Mouse (Mus musculus) heart, adult 9 months (tissue): Measurements from ENCODE around the gene Map1a.
A peak's percentile ranks its signal among the peaks of the same experiment; 100 is the strongest.

Experiments used
- DNase-seq, 2 experiments: peaks; one replicate each; pipeline ENCODE4 v3.0.0; 2022; ENCODE audit warnings: low spot score in 2 of 2

The Map1a gene

GRCm38 (mm10) chr2:121288901-121289729, at the start of gene Map1a:
Gene Map1a (plus strand): TSS chr2:121289600.
- DNase-seq, result peak; percentile 89 to 91

- no peak for DNase-seq
Observed at GRCm38 (mm10) chr2:121244099-121244498, 45.3 kb upstream of the Map1a start.

- no peak for DNase-seq
Observed at GRCm38 (mm10) chr2:121249758-121250157, 39.6 kb upstream of the Map1a start.

- no peak for DNase-seq
Observed at GRCm38 (mm10) chr2:121268446-121268845, 21.0 kb upstream of the Map1a start.

- DNase-seq, result peak in 1 of 2 experiments; percentile 10
Observed at GRCm38 (mm10) chr2:121270521-121271235, 18.7 kb upstream of the Map1a start.

GRCm38 (mm10) chr2:121271236-121271927, 18.0 kb upstream of the Map1a start, which contains the start of gene Trp53bp1:
Gene Trp53bp1 (minus strand): TSS chr2:121271407.
- peak; percentile 97 to 99 for DNase-seq

GRCm38 (mm10) chr2:121271928-121272516, 17.4 kb upstream of the Map1a start:
- no peak for DNase-seq

GRCm38 (mm10) chr2:121287850-121288249, 1.6 kb upstream of the Map1a start:
- no peak for DNase-seq

GRCm38 (mm10) chr2:121289730-121290540, 535 bp downstream of the Map1a start:
- no peak for DNase-seq

- DNase-seq, result no peak
Observed at GRCm38 (mm10) chr2:121292316-121293013, 3.1 kb downstream of the Map1a start.

GRCm38 (mm10) chr2:121294182-121294581, 4.8 kb downstream of the Map1a start:
- peak; percentile 76 to 78 for DNase-seq

GRCm38 (mm10) chr2:121294753-121295607, 5.6 kb downstream of the Map1a start:
- DNase-seq, result peak; percentile 40 to 52

- peak; percentile 27 to 30 for DNase-seq
Observed at GRCm38 (mm10) chr2:121295608-121296571, 6.5 kb downstream of the Map1a start.

- DNase-seq, result no peak
Observed at GRCm38 (mm10) chr2:121296754-121297231, 7.4 kb downstream of the Map1a start.

- no peak for DNase-seq
Observed at GRCm38 (mm10) chr2:121297701-121298100, 8.3 kb downstream of the Map1a start.

GRCm38 (mm10) chr2:121298131-121298530, 8.7 kb downstream of the Map1a start:
- DNase-seq, result no peak

GRCm38 (mm10) chr2:121299471-121299870, 10.1 kb downstream of the Map1a start:
- DNase-seq, result no peak

- DNase-seq, result no peak
Observed at GRCm38 (mm10) chr2:121300036-121300435, 10.6 kb downstream of the Map1a start.
